Mouse (Mus musculus) left cerebral cortex, postnatal 4 days (tissue): Measurements from ENCODE around the gene Ddah1. TPM values are rescaled to one million over a fixed set of nuclear protein-coding genes. Genes with fewer than 3 reads are reported as not detected.

ENCODE experiments used
- DNase-seq: peaks from one replicate; pipeline ENCODE4 v3.0.0-alpha.2; 2022
- intact Hi-C: fragments of 180-260 bp; cut with DNase I; formaldehyde crosslinking; loops from one replicate; pipeline ENCODE4 v1.15.1; 2025
- total RNA-seq, 2 experiments: library from RNA; stranded (reverse); gene quantifications; 2 replicates each; pipeline ENCODE4 v1.2.3; 2021

The Ddah1 gene
- total RNA-seq, 2 experiments from 2014 or later = 97.6 to 108 TPM

DNA sequence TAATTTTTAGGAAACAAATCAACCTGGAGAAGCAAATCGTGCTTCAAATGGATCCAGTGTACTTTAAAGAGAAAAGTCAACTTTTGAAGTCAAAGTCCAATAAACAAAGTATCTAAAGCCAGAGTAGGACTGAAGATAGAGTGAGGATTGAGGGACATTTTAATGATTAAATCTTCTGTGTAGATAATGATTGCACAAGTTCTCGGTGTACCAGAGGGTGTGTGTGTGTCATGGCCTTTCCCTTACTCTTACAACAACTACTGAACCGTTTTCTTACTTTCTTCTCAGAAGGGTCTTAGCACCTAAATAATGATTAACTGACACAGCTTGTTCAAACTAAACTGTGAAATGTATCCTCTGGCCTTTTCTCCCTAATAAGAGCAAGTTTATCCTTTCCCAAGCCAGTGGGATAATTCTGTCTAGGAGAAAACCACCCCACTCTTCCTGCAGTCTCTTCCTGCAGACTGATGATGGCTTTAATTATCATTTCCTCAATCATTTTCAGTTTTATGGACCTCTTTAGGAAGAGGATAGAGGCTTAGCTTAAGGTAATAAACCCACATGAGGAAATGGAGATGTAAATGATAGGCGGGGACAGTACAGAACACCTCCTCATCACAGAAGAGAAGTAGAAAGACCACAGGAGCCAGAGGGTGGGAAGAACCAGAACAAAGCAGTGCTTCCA lies 4.6 kb downstream of the Ddah1 start:
- DNase-seq = no peak
- intact Hi-C loops = no loop called here

DNA sequence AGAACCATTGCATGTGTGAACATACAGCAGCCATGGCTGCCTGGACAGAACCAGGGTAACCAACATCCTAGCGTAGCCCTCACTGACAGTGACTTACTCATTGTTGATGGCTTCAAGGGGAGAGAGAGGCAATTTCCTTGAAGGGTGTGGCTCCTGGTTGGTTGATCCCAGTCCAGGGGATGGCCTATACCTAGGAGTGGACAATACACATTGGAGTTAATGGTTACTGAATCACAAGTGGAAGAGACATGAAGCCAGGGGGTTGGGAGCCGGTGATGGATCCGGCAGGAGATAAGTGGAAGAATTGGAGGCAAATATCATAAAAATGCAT lies 5.1 kb downstream of the Ddah1 start:
- intact Hi-C loops = no loop called here
- no peak for DNase-seq

DNA sequence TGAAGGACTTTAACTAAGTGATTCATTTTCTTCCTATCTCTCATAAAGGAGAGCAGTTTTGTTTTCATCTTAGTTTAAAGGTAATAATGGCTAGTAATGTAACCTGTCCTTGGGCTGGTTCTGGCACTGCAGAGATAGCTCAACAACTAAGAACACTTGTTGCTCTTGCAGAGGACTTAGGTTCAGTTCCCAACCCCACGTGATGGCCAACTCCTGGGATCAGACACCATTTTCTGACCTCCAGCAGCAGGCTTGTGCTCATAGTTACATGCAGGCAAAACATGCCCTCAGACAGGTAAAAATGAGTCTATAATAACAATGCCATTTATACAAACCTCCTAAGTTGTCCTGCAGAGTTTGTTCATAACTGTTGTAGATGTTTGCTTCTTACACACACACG lies 5.9 kb downstream of the Ddah1 start:
- DNase-seq = no peak
- intact Hi-C loops = no loop called here

DNA sequence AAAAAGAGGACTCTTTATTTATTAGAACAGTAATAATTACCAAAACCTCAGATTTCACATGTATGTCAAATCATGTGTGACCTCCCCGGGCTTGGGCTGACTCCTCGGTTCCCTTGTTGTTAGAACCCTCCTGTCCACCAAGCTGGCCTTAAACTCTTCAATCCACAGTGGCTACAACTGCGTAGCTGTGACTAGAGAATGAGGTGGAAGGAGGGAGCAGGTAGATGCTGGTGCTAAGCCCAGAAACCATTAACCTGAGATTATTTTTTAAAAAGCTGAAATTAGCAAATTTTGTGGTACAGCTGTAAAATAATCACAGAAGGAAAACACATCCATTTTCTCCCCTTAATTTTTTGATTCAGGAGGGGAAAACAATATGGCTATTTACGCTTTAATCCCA lies 10.0 kb downstream of the Ddah1 start:
- intact Hi-C loops = no loop called here
- DNase-seq = no peak

DNA sequence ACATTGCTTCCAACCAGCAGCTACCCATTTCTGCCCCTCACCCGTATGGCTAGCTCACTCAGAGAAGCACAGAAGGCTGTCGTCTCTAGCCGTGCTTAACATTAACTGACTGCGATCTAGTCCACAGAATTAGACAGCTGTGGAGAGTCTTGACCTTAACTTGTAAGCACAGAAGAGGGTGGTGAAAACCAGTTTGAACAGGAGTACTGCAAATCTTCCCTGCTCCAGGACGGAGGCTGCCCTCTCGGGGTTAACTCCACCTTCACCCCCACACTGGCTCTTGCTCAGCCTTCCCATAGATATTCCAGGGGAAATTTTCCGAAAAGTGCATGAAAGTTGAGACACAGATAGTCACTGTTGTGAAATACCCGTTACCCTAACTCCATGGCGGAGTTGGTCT lies 14.9 kb downstream of the Ddah1 start:
- intact Hi-C loops = no loop called here
- no peak for DNase-seq

DNA sequence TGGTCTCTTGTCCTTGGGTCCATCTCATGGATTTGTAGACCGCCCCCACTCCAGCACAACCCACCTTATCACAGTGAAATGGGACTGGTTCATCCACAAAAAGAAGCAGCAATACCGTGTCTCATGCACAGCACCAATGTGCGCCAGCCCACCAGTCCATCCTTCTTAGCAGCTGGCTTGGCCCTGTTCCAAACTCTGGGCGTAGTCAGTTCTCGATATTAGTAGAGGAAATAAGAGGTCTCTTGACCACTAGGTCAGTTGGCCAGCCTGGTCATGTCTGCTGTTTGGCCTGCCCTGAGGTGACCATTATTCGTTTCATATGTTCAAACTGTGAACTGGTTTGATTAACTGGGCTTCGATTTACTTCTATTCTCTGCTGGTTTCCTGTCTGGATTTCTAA lies 15.9 kb downstream of the Ddah1 start:
- intact Hi-C loops = no loop called here
- no peak for DNase-seq

DNA sequence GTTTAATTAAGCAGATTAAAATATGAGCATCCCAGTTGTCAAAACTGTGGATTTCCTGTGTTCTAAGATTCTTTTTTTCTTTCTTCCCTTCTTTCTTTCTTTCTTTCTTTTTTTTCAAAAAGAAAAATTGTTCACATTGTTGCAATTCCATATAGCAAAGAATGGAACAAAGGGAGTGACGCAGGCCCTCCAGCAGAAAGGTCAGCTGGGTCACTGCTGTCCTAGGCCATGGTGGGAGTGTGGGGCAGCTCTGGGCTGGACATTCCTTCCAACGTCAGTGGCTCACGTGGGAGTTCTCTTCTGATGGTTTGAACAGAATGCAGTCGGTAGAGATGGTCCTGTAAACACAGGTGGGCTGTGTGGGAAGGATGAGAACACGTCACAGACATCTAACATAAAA lies 16.8 kb downstream of the Ddah1 start:
- intact Hi-C loops = no loop called here
- DNase-seq = no peak

DNA sequence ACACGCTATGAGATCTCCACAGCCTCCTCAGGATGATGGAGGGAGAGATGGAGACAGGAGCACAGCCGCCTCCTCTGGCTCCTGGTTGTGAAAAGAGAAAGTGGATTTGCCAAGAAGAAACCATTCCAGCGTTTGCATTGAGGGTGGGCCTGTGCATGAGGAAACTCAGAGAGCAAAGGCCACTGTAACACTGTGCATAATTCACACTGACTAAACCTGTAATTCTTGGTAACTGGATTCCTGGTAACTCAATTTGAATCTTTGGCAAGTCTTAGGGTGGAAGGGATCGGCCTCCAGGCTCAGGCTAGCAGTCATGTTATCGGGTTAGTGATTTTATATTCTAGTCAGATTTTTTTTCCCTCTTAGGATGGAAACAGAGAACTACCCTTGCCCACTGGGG lies 17.4 kb downstream of the Ddah1 start:
- no peak for DNase-seq
- intact Hi-C loops = no loop called here

DNA sequence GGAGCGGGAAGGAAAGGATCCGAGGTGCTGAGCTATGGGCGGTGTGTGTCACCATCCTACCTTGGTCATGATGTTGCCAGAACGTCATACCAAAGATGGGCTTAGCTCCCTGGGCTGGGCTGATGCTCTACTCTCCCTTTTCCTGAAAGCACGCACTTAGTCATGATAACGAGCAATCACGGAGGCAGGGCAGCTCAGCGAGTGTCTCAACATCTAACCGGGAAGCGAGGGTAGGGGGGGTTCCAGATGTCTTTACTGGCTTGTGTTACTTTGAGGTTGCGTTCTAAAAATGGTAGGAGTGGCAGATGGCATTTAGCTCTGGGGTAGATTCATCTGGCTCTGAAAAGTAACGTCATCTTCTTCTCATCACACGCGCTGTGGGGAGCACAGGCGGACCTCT lies 18.5 kb downstream of the Ddah1 start:
- intact Hi-C loops = no loop called here
- DNase-seq = no peak

DNA sequence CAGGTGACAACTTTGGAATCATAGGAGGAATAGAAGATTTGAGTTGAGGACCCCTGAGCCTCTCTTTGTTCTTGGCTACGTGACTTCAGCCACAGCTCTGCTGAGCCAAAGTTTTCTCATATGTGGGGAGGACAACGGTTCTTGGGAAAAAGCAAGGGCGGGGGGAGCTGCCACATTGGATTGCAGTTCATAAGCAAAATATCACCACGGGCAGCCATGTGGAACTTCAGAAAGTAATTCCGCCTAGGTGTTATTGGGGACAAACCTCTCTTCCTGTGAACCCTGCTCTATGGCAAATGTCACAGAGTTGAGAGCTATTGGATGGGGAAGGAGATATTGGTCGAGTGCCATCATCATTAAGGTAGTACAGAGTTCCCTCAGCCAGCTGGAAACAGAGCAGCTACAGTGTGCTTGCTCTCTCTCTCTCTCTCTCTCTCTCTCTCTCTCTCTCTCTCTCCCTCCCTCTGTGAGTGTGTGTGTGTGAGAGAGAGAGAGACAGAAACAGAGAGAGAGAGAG lies 20.0 kb downstream of the Ddah1 start:
- intact Hi-C loops = no loop called here
- DNase-seq = no peak

DNA sequence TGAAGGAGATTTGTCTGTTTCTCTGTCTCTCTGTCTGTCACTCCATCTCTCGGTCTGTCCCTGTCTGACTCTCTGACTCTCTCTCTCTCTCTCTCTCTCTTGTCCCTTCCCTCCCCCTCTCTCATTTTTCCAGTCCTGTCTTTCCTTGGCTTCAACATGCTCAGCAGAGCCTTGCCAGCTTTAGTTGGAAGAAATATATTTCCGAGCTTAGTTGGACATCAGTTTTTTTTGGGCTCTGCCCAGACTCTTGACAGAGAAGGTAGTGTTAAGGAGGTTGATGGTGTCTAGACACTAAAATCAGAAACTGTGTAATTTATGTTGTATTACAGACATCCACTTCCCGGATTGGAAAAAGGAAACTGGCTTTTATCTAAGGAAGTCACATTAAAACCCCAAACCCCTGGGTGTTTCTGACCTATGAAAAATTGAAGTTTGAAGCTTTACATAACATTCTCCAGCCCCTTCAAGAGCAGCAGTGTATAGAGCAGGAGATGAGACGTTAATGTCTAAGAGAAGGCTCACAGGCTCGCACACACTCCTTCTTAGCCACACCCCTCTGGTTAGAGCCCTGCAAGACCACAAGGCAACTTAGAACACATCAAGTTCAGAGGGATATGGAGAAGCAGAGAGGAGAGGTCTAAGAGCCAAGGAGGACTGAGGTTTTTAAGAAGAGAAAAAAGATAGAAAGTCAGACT lies 21.0 kb downstream of the Ddah1 start:
- intact Hi-C loops = no loop called here
- no peak for DNase-seq

DNA sequence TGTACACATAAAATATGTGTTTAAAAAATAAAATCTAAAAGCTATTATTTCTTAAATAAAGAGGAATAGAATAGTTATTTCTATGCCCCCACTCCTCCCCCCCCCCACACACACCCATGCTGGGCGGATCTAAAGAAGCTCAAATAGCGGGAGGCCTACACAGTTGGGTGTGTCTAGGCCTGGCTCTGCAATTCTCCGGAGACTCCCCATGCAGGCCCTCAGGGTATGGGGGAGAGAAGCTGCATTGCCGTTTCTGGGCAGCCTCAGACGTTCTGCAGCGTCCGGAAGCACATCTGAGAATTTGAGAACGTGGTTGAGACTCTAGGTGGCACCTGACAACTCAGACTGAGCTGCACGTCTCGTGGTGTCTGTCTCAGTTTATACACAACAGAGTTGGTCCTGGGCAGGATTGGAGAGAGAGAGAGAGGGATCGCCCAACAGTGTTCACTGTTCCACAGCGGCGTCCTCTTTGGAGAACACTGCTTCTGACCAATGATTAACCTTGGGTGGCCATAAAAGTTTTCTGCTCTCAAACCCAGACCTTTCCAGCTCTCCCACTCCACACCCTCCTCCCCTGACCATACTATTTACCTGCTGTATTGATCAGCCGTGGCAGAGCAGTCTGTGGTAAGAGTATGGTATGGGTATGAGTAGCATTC lies 22.4 kb downstream of the Ddah1 start:
- DNase-seq = no peak
- intact Hi-C loops = no loop called here

DNA sequence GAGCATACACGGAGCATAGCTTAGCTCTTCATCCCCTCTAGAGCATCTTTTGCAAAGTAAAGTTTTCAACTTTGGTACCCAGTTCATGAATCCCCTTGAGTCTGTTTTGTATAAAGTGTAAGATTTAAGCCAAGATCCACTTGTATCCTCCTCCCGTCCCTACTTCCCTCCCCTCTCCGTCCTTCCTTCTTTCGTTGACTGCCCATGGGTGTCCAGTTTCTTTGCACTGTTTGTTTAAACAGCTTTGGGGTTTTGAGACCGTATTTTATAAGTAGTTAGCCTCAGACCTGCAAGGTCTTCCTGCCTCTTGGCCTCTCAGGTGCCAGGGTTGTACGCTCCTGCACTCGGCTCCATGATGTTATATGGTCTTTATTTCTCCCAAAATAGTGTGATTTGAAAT lies 26.8 kb downstream of the Ddah1 start:
- no peak for DNase-seq
- intact Hi-C loops = no loop called here

DNA sequence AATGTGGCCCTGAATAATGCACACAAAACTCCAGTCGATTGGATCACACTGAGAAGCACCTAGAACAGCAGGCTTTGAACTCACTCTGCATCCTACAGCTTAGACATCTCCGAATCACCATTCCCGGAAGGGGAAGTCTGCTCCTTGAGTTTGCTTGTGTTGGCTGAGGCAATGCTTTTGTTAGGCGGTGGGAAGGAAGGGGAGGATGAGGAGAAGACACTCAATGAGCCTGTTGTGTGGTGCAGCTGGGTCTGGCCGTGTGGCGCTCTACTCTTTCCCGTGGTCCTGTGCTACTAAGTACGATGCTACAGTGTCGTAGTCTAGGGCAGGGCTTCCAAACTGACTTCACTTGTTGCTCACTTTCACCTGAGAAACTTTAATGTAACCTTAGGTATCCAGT lies 28.8 kb downstream of the Ddah1 start:
- intact Hi-C loops = no loop called here
- no peak for DNase-seq

DNA sequence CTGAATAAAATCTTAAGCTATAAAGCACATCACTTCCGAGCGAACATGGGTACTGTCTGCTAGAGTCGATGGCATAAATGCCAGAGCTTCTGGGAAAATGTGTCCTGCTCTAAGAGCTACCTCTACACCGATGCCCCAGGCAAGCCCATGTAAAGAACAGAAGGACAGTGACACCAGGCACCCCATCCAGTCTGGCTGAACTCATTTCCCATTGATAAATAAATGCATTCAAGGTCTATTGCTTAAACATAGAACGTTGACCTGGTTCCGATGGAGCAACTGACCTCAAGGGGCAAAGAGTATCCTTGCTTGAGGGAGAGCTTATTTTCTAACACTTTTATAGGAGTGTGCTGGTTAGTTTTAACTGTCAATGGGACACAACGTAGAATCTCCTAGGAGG lies 30.6 kb downstream of the Ddah1 start:
- intact Hi-C loops = no loop called here
- no peak for DNase-seq

DNA sequence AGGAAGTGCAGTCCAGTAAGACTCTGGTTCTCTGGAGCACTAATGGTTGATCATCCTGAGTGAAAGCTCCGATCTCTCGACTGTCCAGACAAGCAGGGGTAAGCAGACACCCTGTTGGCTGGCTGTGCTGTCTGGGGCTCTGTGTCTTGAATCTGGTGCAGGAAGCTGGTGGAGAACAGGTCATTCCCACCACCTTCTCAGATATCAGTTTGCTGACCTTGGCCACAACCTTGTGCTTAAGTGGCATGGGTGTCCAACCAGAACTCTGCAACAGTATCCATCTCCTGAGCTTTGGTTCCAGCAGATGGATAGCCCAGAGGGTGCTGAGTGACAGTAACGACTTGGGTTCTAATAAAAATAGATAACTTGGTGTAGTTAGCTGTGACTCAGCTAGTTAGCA lies 31.8 kb downstream of the Ddah1 start:
- intact Hi-C loops = no loop called here
- no peak for DNase-seq

DNA sequence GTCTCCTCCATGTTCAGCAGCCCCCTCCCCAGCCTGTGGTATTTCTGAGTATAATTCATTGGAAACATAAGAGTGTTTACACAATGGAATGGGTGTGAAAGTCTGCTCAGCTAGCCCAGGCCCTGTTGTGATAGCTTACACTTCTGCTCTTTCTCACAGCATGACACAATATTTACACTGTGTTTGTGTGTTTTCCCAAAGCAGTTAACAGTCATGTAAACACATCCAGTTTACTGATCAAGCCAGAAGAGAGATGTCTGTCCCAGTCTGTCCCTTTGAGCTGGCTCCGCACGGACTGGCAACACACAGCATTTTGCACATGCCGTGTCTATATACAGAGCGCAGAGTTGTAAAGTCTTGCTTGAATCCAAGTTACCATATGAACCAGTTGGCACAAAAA lies 32.2 kb downstream of the Ddah1 start:
- intact Hi-C loops = no loop called here
- no peak for DNase-seq

DNA sequence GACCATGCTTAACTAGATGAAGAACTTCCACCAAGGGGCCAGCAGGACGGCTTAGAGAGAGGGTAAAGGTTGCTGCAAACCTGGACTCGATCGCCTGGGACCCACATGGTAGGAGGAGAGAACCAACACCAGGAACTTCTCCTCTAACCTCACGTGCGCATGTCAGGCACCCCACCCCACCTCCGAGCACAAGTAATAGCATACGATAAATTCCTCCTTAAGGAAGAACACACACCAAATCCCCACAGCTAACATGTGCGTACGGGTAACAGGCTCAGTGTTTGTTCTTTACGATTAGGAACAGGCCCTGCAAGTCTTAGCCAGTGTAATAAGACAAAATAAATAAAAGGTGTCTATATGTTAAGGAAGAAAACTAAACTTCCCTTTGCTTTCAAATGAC lies 35.9 kb downstream of the Ddah1 start:
- DNase-seq = no peak

DNA sequence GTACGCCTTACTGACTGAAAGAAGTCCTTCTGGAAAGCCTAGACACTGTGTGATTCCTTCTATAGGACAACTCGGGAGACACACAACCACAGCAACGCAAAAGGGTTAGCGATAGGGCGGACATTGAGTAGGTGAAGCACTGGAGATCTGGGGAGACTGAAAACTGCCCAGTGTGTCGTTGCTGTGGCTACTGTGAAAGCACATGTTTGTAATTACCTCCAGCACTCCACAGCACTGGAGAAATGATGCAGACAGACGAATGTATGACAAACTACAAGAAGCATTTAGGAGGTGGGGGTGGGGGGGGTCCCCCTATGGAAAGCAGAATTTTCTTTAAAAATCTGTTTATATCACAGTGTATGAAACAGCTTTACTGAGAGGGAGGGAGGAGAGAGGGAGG lies 37.4 kb downstream of the Ddah1 start:
- DNase-seq = no peak
- intact Hi-C loops = no loop called here

More for the DNA sequence above, 35.9 kb downstream of the Ddah1 start:
- intact Hi-C loops = no loop called here

DNA sequence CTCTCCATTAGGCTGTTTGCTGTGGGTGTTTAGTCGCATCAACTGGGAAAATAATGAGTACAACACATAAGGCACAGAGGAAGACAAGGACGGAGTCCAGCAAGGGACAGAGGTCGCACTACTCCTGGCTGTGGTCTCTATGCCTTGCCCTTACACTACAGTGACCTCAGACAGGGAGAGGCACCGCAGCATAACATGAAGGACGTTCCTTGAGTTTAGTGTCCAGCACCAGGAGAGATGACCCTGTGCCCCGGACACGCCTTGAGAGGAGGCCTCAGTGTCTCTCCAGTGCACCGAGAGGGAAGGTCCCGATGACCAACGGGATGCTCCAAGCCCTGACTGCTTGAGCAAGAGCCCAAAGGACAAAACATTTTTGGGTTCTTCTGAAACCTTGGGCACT lies 39.6 kb downstream of the Ddah1 start:
- intact Hi-C loops = no loop called here

DNA sequence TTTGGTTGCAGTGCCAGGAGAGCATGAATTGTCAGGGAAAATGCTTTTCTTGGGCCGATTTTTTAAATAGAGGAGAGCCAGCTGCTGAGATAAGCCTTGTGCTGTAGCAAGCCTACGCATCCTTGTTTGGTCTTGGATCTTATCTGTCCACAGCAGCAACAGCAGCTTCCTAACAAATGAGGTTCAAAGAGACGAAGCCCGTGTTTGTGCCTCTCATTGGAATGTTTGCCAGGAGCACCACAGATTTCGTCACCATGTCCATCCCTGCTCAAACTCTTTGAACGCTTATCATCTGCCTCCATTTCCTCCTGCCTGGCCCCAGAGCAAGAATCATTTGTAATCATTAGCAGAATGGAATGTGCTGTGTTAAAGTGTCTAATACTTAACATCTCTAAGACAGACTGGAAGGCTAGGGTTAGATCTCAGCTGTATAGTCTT lies 40.3 kb downstream of the Ddah1 start:
- intact Hi-C loops = no loop called here
- no peak for DNase-seq

More for the DNA sequence above, 39.6 kb downstream of the Ddah1 start:
- no peak for DNase-seq

DNA sequence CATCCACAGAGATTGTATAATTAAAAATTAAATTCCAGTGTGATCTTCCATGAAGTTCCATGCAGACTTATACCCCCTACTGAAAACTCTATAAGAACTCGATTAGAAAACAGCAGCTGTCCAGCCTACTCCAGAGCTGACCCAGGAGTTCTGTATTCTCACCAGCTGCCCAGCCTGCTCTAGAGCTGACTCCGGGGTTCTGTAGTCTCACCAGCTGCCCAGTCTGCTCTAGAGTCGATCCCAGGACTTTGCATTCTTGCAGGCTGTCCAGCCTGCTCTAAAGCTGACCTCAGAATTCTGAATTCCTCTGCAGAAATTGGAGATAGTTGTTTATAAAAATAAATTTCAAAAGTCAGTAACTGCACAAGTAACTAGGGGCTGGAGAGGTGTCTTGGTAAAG lies 40.9 kb downstream of the Ddah1 start:
- no peak for DNase-seq
- intact Hi-C loops = no loop called here
